ENCODE assay signal across 9 mouse cellular contexts in genomic region chr13:31800581-31801576, GRCm38 (mm10). TPM values are rescaled to one million over a fixed set of nuclear protein-coding genes. Genes with fewer than 3 reads are reported as not detected.
A peak's percentile ranks its signal among the peaks of the same experiment; 100 is the strongest.
DNase-seq lines count a peak whose midpoint lies in the region; ATAC-seq and TF ChIP-seq lines count a peak whose summit lies in the region.
"Had no signal": no experiment of that assay in that cellular context is flagged by ENCODE, and none has a peak within 500 bp of the region (broad histone marks: within the 10 kb centered on the region; RNA-seq: fewer than 3 reads in every experiment).

No protein-coding gene starts in this region.

- 2% methylated on average over 43 of the region's 43 CpGs for WGBS in embryonic facial prominence, embryonic 13.5 days
- under 1% methylated on average over 43 of the region's 43 CpGs for WGBS in limb, embryonic 14.5 days
- WGBS in midbrain, embryonic 15.5 days: 1% methylated on average over 43 of the region's 43 CpGs

- no peak overlapping the region for H3K27ac ChIP-seq in embryonic facial prominence, embryonic 13.5 days
- H3K27ac ChIP-seq in limb, embryonic 14.5 days (replicated peaks; ENCODE audit: low read depth, low read length): 0 out of 2 replicates have a peak overlapping the region, but pooled peaks have one; percentile 28
- no peak overlapping the region for H3K27ac ChIP-seq in midbrain, embryonic 15.5 days

- peaks cover 35% of the 10 kb centered on the region for H3K4me1 ChIP-seq in embryonic facial prominence, embryonic 13.5 days
- H3K4me1 ChIP-seq in limb, embryonic 14.5 days (ENCODE audit: control insufficient read depth, insufficient read depth, low read length): peaks cover 27% of the 10 kb centered on the region
- H3K4me1 ChIP-seq in midbrain, embryonic 15.5 days: peaks cover 18% of the 10 kb centered on the region

- no peaks in the 10 kb centered on the region for H3K36me3 ChIP-seq in embryonic facial prominence, embryonic 13.5 days
- H3K36me3 ChIP-seq in limb, embryonic 14.5 days (ENCODE audit: control insufficient read depth, insufficient read depth, low read length): no peaks in the 10 kb centered on the region
- no peaks in the 10 kb centered on the region for H3K36me3 ChIP-seq in midbrain, embryonic 15.5 days (replicated peaks)

- peak; percentile 69; the same call in 1 of the 2 replicates for ATAC-seq in embryonic facial prominence, embryonic 13.5 days (ENCODE audit: insufficient number of reproducible peaks, insufficient read depth, low FRiP score, low TSS enrichment, low read depth)
- ATAC-seq in limb, embryonic 14.5 days (ENCODE audit: low FRiP score, low read depth): peak; percentile 80
- ATAC-seq in midbrain, embryonic 15.5 days (replicated peaks): peak; percentile 87
- ATAC-seq: Patski had no signal

- no peaks in the 10 kb centered on the region for H3K9me3 ChIP-seq in embryonic facial prominence, embryonic 13.5 days
- no peaks in the 10 kb centered on the region for H3K9me3 ChIP-seq in limb, embryonic 14.5 days (ENCODE audit: control insufficient read depth, low read length)
- no peaks in the 10 kb centered on the region for H3K9me3 ChIP-seq in midbrain, embryonic 15.5 days

- peak overlapping the region; percentile 73 for H3K4me2 ChIP-seq in embryonic facial prominence, embryonic 13.5 days
- peak overlapping the region; percentile 61 for H3K4me2 ChIP-seq in limb, embryonic 14.5 days (replicated peaks; ENCODE audit: low read depth, low read length, severe bottlenecking)
- H3K4me2 ChIP-seq in midbrain, embryonic 15.5 days: peak overlapping the region; percentile 64

- DNase-seq in 3134 (ENCODE audit: extremely low read depth, insufficient read length, low spot score): peak; percentile 32
- DNase-seq in adrenal gland, postnatal 14 days: peak; percentile 93
- peak; percentile 76 to 84 for DNase-seq in heart, adult 9 months (ENCODE audit: low spot score in 2 of 2)
- peak; percentile 76 to 88 for DNase-seq in kidney, adult 8-10 months
- peak; percentile 78 for DNase-seq in limb, embryonic 14.5 days (ENCODE audit: low spot score)
- peak; percentile 56 to 60 for DNase-seq in spleen, postnatal 36 days (ENCODE audit: low spot score in 2 of 2)

- H3K27me3 ChIP-seq in embryonic facial prominence, embryonic 13.5 days: peaks cover 91% of the 10 kb centered on the region
- H3K27me3 ChIP-seq in limb, embryonic 14.5 days (ENCODE audit: control insufficient read depth, insufficient read depth, low read length): peaks cover 81% of the 10 kb centered on the region
- peaks cover 80% of the 10 kb centered on the region for H3K27me3 ChIP-seq in midbrain, embryonic 15.5 days (replicated peaks)
- H3K27me3 ChIP-seq: Patski had no signal

- TF ChIP-seq POLR2A in limb, embryonic 14.5 days (IDR thresholded peaks at IDR 0.05; ENCODE audit: borderline replicate concordance, extremely low read depth, insufficient read depth, insufficient read length): no peak

- peak overlapping the region; percentile 39 for H3K4me3 ChIP-seq in embryonic facial prominence, embryonic 13.5 days
- H3K4me3 ChIP-seq in limb, embryonic 14.5 days (replicated peaks; ENCODE audit: low read length): peak overlapping the region; percentile 31
- peak overlapping the region; percentile 32 for H3K4me3 ChIP-seq in midbrain, embryonic 15.5 days

- peak overlapping the region; percentile 57 for H3K9ac ChIP-seq in embryonic facial prominence, embryonic 13.5 days
- peak overlapping the region; percentile 43 for H3K9ac ChIP-seq in limb, embryonic 14.5 days (ENCODE audit: low read depth, low read length, severe bottlenecking)
- peak overlapping the region; percentile 23; the same call in 1 of the 2 replicates for H3K9ac ChIP-seq in midbrain, embryonic 15.5 days

RNA-seq across cellular contexts. Expression of gene Foxc1, which starts 5.6 kb away (rescaled TPM):
- total RNA-seq in adrenal gland, postnatal 14 days (2021): 7.1 TPM in 2 replicates
- polyA plus RNA-seq in embryonic facial prominence, embryonic 13.5 days (2015; fragmentation: Nextera tagmentation; extraction: Ambion mirVana): 1.6 and 2.9 TPM in 2 replicates
- 15.1 and 23.1 TPM in 2 replicates for polyA plus RNA-seq in limb, embryonic 14.5 days (2012; rRNA removed)
- 8.5 and 10.3 TPM in 2 replicates for polyA plus RNA-seq in limb, embryonic 14.5 days (2014; fragmentation: Nextera tagmentation; extraction: Ambion mirVana)
- polyA plus RNA-seq in midbrain, embryonic 15.5 days (2015; fragmentation: Nextera tagmentation; extraction: Ambion mirVana): 1.6 and 1.7 TPM in 2 replicates

Comparison
In these comparisons a context has a peak if more than half of its experiments do, and no peak if none do; other contexts are left out.
1. DNase-seq: peak in every context shown above with its lines; median percentile 93 in adrenal gland, postnatal 14 days; 82 in kidney, adult 8-10 months; 80 in heart, adult 9 months; 78 in limb, embryonic 14.5 days; 58 in spleen, postnatal 36 days; 32 in 3134.